Mouse (Mus musculus) ES-Bruce4 (cell line): ENCODE measurements around the gene Fkbp10. TPM values are rescaled to one million over a fixed set of nuclear protein-coding genes. Genes with fewer than 3 reads are reported as not detected.

ENCODE experiments used
- H3K27ac ChIP-seq: 2 replicates; pipeline ENCODE4 v1.5.1; 2012; ENCODE audit warnings: low read length, inconsistent platforms; ENCODE audit not compliant: insufficient read depth
- H3K27me3 ChIP-seq: 2 replicates; pipeline ENCODE4 v1.6.1; 2012; ENCODE audit warnings: mild to moderate bottlenecking, low read length, inconsistent platforms; ENCODE audit not compliant: control insufficient read depth, poor library complexity, insufficient read depth, severe bottlenecking
- H3K36me3 ChIP-seq: 2 replicates; pipeline ENCODE4 v1.6.1; 2012; ENCODE audit warnings: inconsistent platforms, mild to moderate bottlenecking, low read length, moderate library complexity; ENCODE audit not compliant: control insufficient read depth, poor library complexity, insufficient read depth, severe bottlenecking
- H3K4me1 ChIP-seq: one replicate; pipeline ENCODE4 v1.8.1; 2011; ENCODE audit warnings: low read length; ENCODE audit not compliant: control insufficient read depth, insufficient read depth
- H3K4me3 ChIP-seq: 2 replicates; pipeline ENCODE4 v1.5.1; 2011; ENCODE audit warnings: low read depth, mild to moderate bottlenecking, low read length
- H3K9ac ChIP-seq: 2 replicates; pipeline ENCODE4 v1.6.1; 2012; ENCODE audit warnings: low read depth, mild to moderate bottlenecking, inconsistent platforms; ENCODE audit not compliant: poor library complexity, severe bottlenecking
- H3K9me3 ChIP-seq: replicated peaks from 2 replicates; pipeline ENCODE4 v1.6.1; 2012; ENCODE audit warnings: mild to moderate bottlenecking, low read length, inconsistent platforms; ENCODE audit not compliant: control insufficient read depth, poor library complexity, insufficient read depth, severe bottlenecking
- CTCF ChIP-seq: IDR thresholded peaks from one replicate; pipeline ENCODE4 v1.8.1; 2011; ENCODE audit warnings: low read depth, low read length
- EP300 ChIP-seq: IDR thresholded peaks from 2 replicates; pipeline ENCODE4 v1.6.1; 2011; ENCODE audit warnings: low read depth, low read length; ENCODE audit not compliant: insufficient read depth
- POLR2A ChIP-seq: IDR thresholded peaks from one replicate; pipeline ENCODE4 v1.8.1; 2011; ENCODE audit warnings: low read length; ENCODE audit not compliant: insufficient read depth
- polyA plus RNA-seq: library from polyadenylated mRNA; stranded (reverse); fragments of >200 nt; gene quantifications from 2 replicates; pipeline ENCODE4 v1.2.4, GENCODE M21; 2011; ENCODE audit warnings: low read depth; ENCODE audit not compliant: missing spikeins, insufficient read depth, insufficient read length

Gene Fkbp10
- polyA plus RNA-seq, 1 experiment = 22.5 TPM

GRCm38 (mm10) chr11:100376005-100376404 lies 39.5 kb upstream of the Fkbp10 start:
- H3K4me3 ChIP-seq = peak overlapping the region; percentile 65
- peaks cover 20% of the 10 kb centered on the region for H3K36me3 ChIP-seq
- no peaks in the 10 kb centered on the region for H3K27me3 ChIP-seq
- peak overlapping the region; percentile 31 for H3K9ac ChIP-seq
- TF ChIP-seq CTCF = no peak
- no peak for TF ChIP-seq POLR2A
- TF ChIP-seq EP300 = peak; percentile 89
- H3K9me3 ChIP-seq = no peaks in the 10 kb centered on the region
- H3K4me1 ChIP-seq = no peaks in the 10 kb centered on the region
- H3K27ac ChIP-seq = peak overlapping the region; percentile 97

DNA sequence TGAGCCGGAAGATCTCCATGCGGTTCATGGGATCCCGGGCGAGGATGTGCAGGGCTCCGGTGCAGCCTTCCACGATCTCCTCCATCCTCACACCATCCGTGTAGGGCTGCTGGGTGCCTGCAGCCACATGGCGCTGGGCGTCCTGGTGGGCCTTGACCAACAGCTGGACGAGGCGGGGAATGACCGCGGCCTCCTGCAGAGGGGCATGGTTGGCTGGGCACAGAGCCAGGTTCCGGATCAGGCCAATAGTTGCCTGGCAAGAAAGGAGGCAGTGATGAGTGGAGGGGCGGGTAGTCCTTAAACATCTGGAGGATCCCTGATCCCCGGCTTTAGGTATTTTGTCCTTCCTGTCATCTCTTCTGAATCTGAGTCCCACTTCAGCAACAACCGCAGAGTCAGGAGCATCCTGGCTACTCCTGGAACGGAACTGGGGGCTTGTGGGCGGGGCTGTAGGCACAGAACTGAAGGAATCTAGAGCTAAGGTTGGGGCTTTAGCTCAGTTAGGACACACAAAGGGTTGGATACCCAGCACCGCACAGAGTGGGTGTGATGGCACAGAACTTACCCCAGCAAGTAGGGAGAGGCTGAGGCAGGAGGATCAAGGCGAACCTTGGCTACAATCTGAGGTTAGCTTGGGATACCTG lies 38.6 kb upstream of the Fkbp10 start:
- H3K36me3 ChIP-seq = peaks cover 12% of the 10 kb centered on the region
- H3K9me3 ChIP-seq = no peaks in the 10 kb centered on the region
- peak overlapping the region; percentile 31 for H3K9ac ChIP-seq
- peak overlapping the region; percentile 97 for H3K27ac ChIP-seq
- no peaks in the 10 kb centered on the region for H3K27me3 ChIP-seq
- peak overlapping the region; percentile 65 for H3K4me3 ChIP-seq
- no peaks in the 10 kb centered on the region for H3K4me1 ChIP-seq
- TF ChIP-seq EP300 (0 out of 2 replicates have a peak, but pooled peaks have one; percentile 8), POLR2A (no peak)

DNA sequence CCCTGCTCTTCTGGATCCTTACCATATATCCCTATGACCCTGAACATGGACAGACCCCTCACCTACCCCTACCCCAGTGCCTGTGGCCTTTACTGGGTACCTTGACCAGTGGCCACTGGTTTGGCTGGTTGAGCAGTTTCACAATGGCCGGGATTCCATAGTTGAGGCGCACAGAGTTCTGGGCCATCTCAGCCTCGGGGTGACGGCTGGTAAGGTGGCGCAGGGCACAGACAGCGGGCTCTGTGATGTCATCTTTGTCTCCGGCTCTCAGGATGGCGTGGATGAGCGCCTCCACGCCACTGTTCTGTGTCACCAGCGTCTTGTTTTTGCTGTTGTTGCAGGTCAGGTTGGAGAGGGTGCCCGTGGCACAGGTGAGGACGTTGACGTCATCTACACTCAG lies 37.5 kb upstream of the Fkbp10 start:
- Histone ChIP-seq H3K9me3 (no peaks in the 10 kb centered on the region), H3K27ac (peak overlapping the region; percentile 97; the same call in 1 of the 2 replicates), H3K4me1 (no peaks in the 10 kb centered on the region), H3K27me3 (no peaks in the 10 kb centered on the region), H3K9ac (no peak overlapping the region), H3K36me3 (peaks cover 8% of the 10 kb centered on the region), H3K4me3 (no peak overlapping the region)
- TF ChIP-seq POLR2A (no peak), CTCF (no peak), EP300 (no peak)

GRCm38 (mm10) chr11:100378446-100378845 lies 37.1 kb upstream of the Fkbp10 start:
- Histone ChIP-seq H3K4me3 (no peak overlapping the region), H3K4me1 (no peaks in the 10 kb centered on the region), H3K27ac (no peak overlapping the region), H3K9me3 (no peaks in the 10 kb centered on the region), H3K36me3 (peaks cover 8% of the 10 kb centered on the region), H3K9ac (no peak overlapping the region), H3K27me3 (no peaks in the 10 kb centered on the region)
- TF ChIP-seq POLR2A (no peak), CTCF (no peak), EP300 (no peak)

DNA sequence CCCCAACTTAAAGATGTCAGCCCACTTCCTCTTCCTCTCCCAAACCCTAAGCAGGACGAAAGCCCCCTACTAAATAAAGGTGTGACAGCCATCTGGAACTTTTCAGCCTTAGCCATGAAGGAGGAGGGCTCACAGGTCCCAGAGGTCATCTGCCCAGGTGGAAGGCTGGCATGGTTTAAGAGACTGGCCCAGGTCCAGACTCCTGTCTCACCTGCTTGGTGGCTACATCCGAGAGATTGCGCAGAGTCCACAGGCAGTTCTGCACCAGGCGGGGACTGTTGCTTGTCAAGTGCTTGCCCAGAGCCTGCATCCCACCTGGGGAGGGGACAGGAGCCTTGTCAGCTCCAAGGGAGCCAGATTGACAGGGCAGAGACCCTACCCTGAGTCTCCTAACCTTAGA lies 36.2 kb upstream of the Fkbp10 start:
- Histone ChIP-seq H3K4me1 (no peaks in the 10 kb centered on the region), H3K27me3 (no peaks in the 10 kb centered on the region), H3K27ac (no peak overlapping the region), H3K4me3 (no peak overlapping the region), H3K36me3 (peaks cover 7% of the 10 kb centered on the region), H3K9ac (no peak overlapping the region), H3K9me3 (no peaks in the 10 kb centered on the region)
- TF ChIP-seq CTCF (no peak), POLR2A (no peak), EP300 (no peak)

GRCm38 (mm10) chr11:100382682-100383081 lies 32.8 kb upstream of the Fkbp10 start:
- H3K9me3 ChIP-seq = no peaks in the 10 kb centered on the region
- H3K27me3 ChIP-seq = no peaks in the 10 kb centered on the region
- peaks cover 8% of the 10 kb centered on the region for H3K36me3 ChIP-seq
- no peak for TF ChIP-seq EP300
- no peak for TF ChIP-seq CTCF
- no peak for TF ChIP-seq POLR2A
- H3K27ac ChIP-seq = no peak overlapping the region
- H3K4me1 ChIP-seq = peaks cover 11% of the 10 kb centered on the region
- no peak overlapping the region for H3K4me3 ChIP-seq
- no peak overlapping the region for H3K9ac ChIP-seq
